Mouse (Mus musculus): ENCODE results near the gene Mgat5b.

Mgat5b gene

GRCm38 (mm10) chr11:116905741-116906456, 12.8 kb upstream of the Mgat5b start:
- no peak for TF ChIP-seq GATA4 (IDR thresholded peaks at IDR 0.05; ENCODE audit: insufficient replicate concordance, low read length)

- no peak for TF ChIP-seq GATA4 (IDR thresholded peaks at IDR 0.05; ENCODE audit: insufficient replicate concordance, low read length)
Measured at GRCm38 (mm10) chr11:116913573-116913972, 5.1 kb upstream of the Mgat5b start.

GRCm38 (mm10) chr11:116914267-116914885, 4.3 kb upstream of the Mgat5b start:
- TF ChIP-seq GATA4 (IDR thresholded peaks at IDR 0.05; ENCODE audit: insufficient replicate concordance, low read length) = no peak

- TF ChIP-seq GATA4 (IDR thresholded peaks at IDR 0.05; ENCODE audit: insufficient replicate concordance, low read length) = no peak
Measured at GRCm38 (mm10) chr11:116915241-116915640, 3.4 kb upstream of the Mgat5b start.

- TF ChIP-seq GATA4 (IDR thresholded peaks at IDR 0.05; ENCODE audit: insufficient replicate concordance, low read length) = no peak
Measured at GRCm38 (mm10) chr11:116917361-116917760, 1.3 kb upstream of the Mgat5b start.

- TF ChIP-seq GATA4 (IDR thresholded peaks at IDR 0.05; ENCODE audit: insufficient replicate concordance, low read length) = no peak
Measured at GRCm38 (mm10) chr11:116919186-116920020, 740 bp downstream of the Mgat5b start.

GRCm38 (mm10) chr11:116920746-116921145, 2.1 kb downstream of the Mgat5b start:
- TF ChIP-seq GATA4 (IDR thresholded peaks at IDR 0.05; ENCODE audit: insufficient replicate concordance, low read length) = no peak

GRCm38 (mm10) chr11:116922058-116922457, 3.4 kb downstream of the Mgat5b start:
- TF ChIP-seq GATA4 (IDR thresholded peaks at IDR 0.05; ENCODE audit: insufficient replicate concordance, low read length) = no peak

- no peak for TF ChIP-seq GATA4 (IDR thresholded peaks at IDR 0.05; ENCODE audit: insufficient replicate concordance, low read length)
Measured at GRCm38 (mm10) chr11:116928031-116928430, 9.4 kb downstream of the Mgat5b start.

- no peak for TF ChIP-seq GATA4 (IDR thresholded peaks at IDR 0.05; ENCODE audit: insufficient replicate concordance, low read length)
Measured at GRCm38 (mm10) chr11:116934862-116935261, 16.2 kb downstream of the Mgat5b start.

GRCm38 (mm10) chr11:116935354-116935753, 16.7 kb downstream of the Mgat5b start:
- TF ChIP-seq GATA4 (IDR thresholded peaks at IDR 0.05; ENCODE audit: insufficient replicate concordance, low read length) = no peak

- TF ChIP-seq GATA4 (IDR thresholded peaks at IDR 0.05; ENCODE audit: insufficient replicate concordance, low read length) = no peak
Measured at GRCm38 (mm10) chr11:116935917-116936316, 17.3 kb downstream of the Mgat5b start.

- TF ChIP-seq GATA4 (IDR thresholded peaks at IDR 0.05; ENCODE audit: insufficient replicate concordance, low read length) = no peak
Measured at GRCm38 (mm10) chr11:116937141-116937540, 18.5 kb downstream of the Mgat5b start.

- TF ChIP-seq GATA4 (IDR thresholded peaks at IDR 0.05; ENCODE audit: insufficient replicate concordance, low read length) = no peak
Measured at GRCm38 (mm10) chr11:116940088-116940855, 21.6 kb downstream of the Mgat5b start.

- no peak for TF ChIP-seq GATA4 (IDR thresholded peaks at IDR 0.05; ENCODE audit: insufficient replicate concordance, low read length)
Measured at GRCm38 (mm10) chr11:116944346-116944745, 25.7 kb downstream of the Mgat5b start.
